Mouse (Mus musculus): ENCODE data around the gene Mov10. TPM values are rescaled to one million over a fixed set of nuclear protein-coding genes. Genes with fewer than 3 reads are reported as not detected.

Mov10 gene
- polyA plus RNA-seq, 1 experiment: 15.0 TPM

Other genes starting within 250 kb of the Mov10 start
- gene Slc16a1, start 179.9 kb downstream of the Mov10 start, polyA plus RNA-seq (2012; rRNA removed): 22.1 and 23.0 TPM in 2 replicates
- gene Ppm1j, start 37.5 kb downstream of the Mov10 start, polyA plus RNA-seq (2012; rRNA removed): 15.8 and 15.9 TPM in 2 replicates
- 2.6 and 3.5 TPM in 2 replicates for gene Fam19a3, start 36.7 kb downstream of the Mov10 start, polyA plus RNA-seq (2012; rRNA removed)
- gene Rhoc, start 30.2 kb downstream of the Mov10 start, polyA plus RNA-seq (2012; rRNA removed): 30.8 and 42.7 TPM in 2 replicates
- 12.3 and 15.2 TPM in 2 replicates for gene St7l, start 45.4 kb upstream of the Mov10 start, polyA plus RNA-seq (2012; rRNA removed)
- gene Capza1, start 45.9 kb upstream of the Mov10 start, polyA plus RNA-seq (2012; rRNA removed): 33.5 and 35.0 TPM in 2 replicates
- gene Wnt2b, start 143.4 kb upstream of the Mov10 start, polyA plus RNA-seq (2012; rRNA removed): 0.40 and 0.58 TPM in 2 replicates
- 9.3 and 10.3 TPM in 2 replicates for gene Cttnbp2nl, start 234.6 kb upstream of the Mov10 start, polyA plus RNA-seq (2012; rRNA removed)
- gene 4930564D02Rik, start 248.3 kb upstream of the Mov10 start, polyA plus RNA-seq (2012; rRNA removed): not detected in 2 replicates

Measured in frontal cortex, adult 2 months (tissue).